Mouse (Mus musculus) neural tube, postnatal 0 days (tissue): ENCODE results near the gene Krt2. TPM values are rescaled to one million over a fixed set of nuclear protein-coding genes. Genes with fewer than 3 reads are reported as not detected.

Experiments
- polyA plus RNA-seq: library from polyadenylated mRNA; unstranded; fragments of >200 nt; fragmentation: Nextera tagmentation; extraction: Ambion mirVana; gene quantifications from 2 replicates; pipeline ENCODE4 v1.2.1, GENCODE M21; 2015

Krt2 gene
- 0.12 and 0.17 TPM in 2 replicates for polyA plus RNA-seq

DNA sequence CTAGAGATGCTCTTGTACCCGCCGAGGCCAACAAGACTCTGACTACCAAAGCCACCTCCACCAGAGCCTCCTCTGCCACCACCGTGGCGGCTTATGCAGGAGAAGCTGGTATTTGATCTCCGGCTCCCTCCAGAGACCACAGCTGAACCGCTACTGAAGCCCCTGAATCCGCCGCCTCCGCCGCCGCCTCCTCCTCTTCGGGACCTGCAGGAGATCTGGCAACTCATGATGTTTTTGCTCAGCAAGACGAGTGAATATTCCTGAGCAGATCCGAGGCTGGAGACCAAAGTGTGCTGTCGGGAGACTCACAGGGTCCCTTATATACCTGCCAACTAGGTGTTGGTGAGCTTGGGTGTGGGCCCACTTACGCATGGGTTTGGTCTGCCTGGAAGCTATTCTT lies at the start of gene Krt2:
Gene Krt2, minus strand, starts transcription at position 295 of the 400 bp plus-strand sequence.

GRCm38 (mm10) chr15:101850694-101851093 lies 32.7 kb upstream of the Krt2 start, which contains the start of gene Krt1:
Gene Krt1 (minus strand): TSS chr15:101850794.

GRCm38 (mm10) chr15:101802296-101802835 lies 15.6 kb downstream of the Krt2 start, which contains the start of gene Krt73:
Gene Krt73 (minus strand): TSS chr15:101802346.

GRCm38 (mm10) chr15:101786360-101786759 lies 31.6 kb downstream of the Krt2 start, which contains the start of gene Krt72:
Gene Krt72 (minus strand): TSS chr15:101786460.

Other genes with a start within 250 kb of the Krt2 start
- gene Krt75, start 244.3 kb downstream of the Krt2 start, polyA plus RNA-seq, result 0.24 and 0.31 TPM in 2 replicates
- not detected in 2 replicates for gene Gm5414, start 190.0 kb downstream of the Krt2 start, polyA plus RNA-seq
- gene Gm5478, start 170.8 kb downstream of the Krt2 start, polyA plus RNA-seq, result not detected in 2 replicates
- gene Krt6b, start 137.9 kb downstream of the Krt2 start, polyA plus RNA-seq, result not detected in 2 replicates
- gene Krt6a, start 123.9 kb downstream of the Krt2 start, polyA plus RNA-seq, result not detected in 2 replicates
- gene Krt5, start 105.3 kb downstream of the Krt2 start, polyA plus RNA-seq, result 0.12 and 0.17 TPM in 2 replicates
- gene Krt71, start 75.1 kb downstream of the Krt2 start, polyA plus RNA-seq, result 0.64 and 0.95 TPM in 2 replicates
- gene Krt72, start 31.7 kb downstream of the Krt2 start, polyA plus RNA-seq, result not detected in 2 replicates
- gene Krt73, start 15.8 kb downstream of the Krt2 start, polyA plus RNA-seq, result 0.37 and 0.65 TPM in 2 replicates
- gene Krt1, start 32.6 kb upstream of the Krt2 start, polyA plus RNA-seq, result 20.8 and 23.0 TPM in 2 replicates
- gene Krt77, start 51.5 kb upstream of the Krt2 start, polyA plus RNA-seq, result 0.47 and 0.89 TPM in 2 replicates
- not detected in 2 replicates for gene Krt76, start 74.8 kb upstream of the Krt2 start, polyA plus RNA-seq
- not detected in 2 replicates for gene Krt4, start 106.6 kb upstream of the Krt2 start, polyA plus RNA-seq
- 0.28 and 0.32 TPM in 2 replicates for gene Krt79, start 122.2 kb upstream of the Krt2 start, polyA plus RNA-seq
- gene Krt78, start 136.1 kb upstream of the Krt2 start, polyA plus RNA-seq, result not detected in 2 replicates
- gene Krt8, start 186.3 kb upstream of the Krt2 start, polyA plus RNA-seq, result 0.45 and 0.87 TPM in 2 replicates
- gene Krt18, start 210.0 kb upstream of the Krt2 start, polyA plus RNA-seq, result 1.4 and 1.9 TPM in 2 replicates